ENCODE assay signal across 8 mouse cellular contexts in genomic region chr10:128458719-128459408, GRCm38 (mm10). TPM values are rescaled to one million over a fixed set of nuclear protein-coding genes. Genes with fewer than 3 reads are reported as not detected.
DNase-seq lines count a peak whose midpoint lies in the region; ATAC-seq lines count a peak whose summit lies in the region.

Gene Smarcc2, plus strand, starts transcription at chr10:128459248.

- H3K27me3 ChIP-seq in hindbrain, embryonic 10.5 days (ENCODE audit: insufficient read depth, poor library complexity, severe bottlenecking): peaks cover 29% of the 10 kb centered on the region
- no peaks in the 10 kb centered on the region for H3K27me3 ChIP-seq in lung, embryonic 16.5 days (ENCODE audit: control insufficient read depth, insufficient read depth, low read depth, low read length)

- peak; percentile 19 for DNase-seq in MEL-GATA-1-ER (ENCODE audit: extremely low read depth, low read depth)
- DNase-seq in cerebellum, adult 9-10 months: peak; percentile 82
- DNase-seq in frontal cortex, adult 2 months (ENCODE audit: extremely low spot score in 1 of 2, low spot score in 1 of 2): peak in 1 of 2 experiments; percentile 80
- DNase-seq in hindbrain, embryonic 10.5 days (ENCODE audit: low spot score): peak; percentile 81
- DNase-seq in layer of hippocampus, adult 9-11 months: peak; percentile 79
- peak; percentile 76 for DNase-seq in ovary, adult 18-20 months (ENCODE audit: low spot score)
- DNase-seq in thymus, postnatal 0 days (ENCODE audit: low spot score): peak; percentile 87

- ATAC-seq in lung, embryonic 16.5 days (ENCODE audit: low read depth): peak; percentile 85

- H3K4me3 ChIP-seq in hindbrain, embryonic 10.5 days: peak within 1 kb of the TSS; percentile 95
- H3K4me3 ChIP-seq in lung, embryonic 16.5 days (ENCODE audit: low read length): peak within 1 kb of the TSS; percentile 89

- no peaks in the 10 kb centered on the region for H3K9me3 ChIP-seq in hindbrain, embryonic 10.5 days
- no peaks in the 10 kb centered on the region for H3K9me3 ChIP-seq in lung, embryonic 16.5 days (ENCODE audit: control insufficient read depth, low read length)

- H3K4me1 ChIP-seq in hindbrain, embryonic 10.5 days (replicated peaks): peaks cover 15% of the 10 kb centered on the region
- H3K4me1 ChIP-seq in lung, embryonic 16.5 days (replicated peaks; ENCODE audit: control insufficient read depth, insufficient read depth, low read length): peaks cover 11% of the 10 kb centered on the region

- H3K9ac ChIP-seq in lung, embryonic 16.5 days (ENCODE audit: low read length): peak within 1 kb of the TSS; percentile 95

- H3K27ac ChIP-seq in hindbrain, embryonic 10.5 days: peak within 1 kb of the TSS; percentile 98
- peak within 1 kb of the TSS; percentile 96 for H3K27ac ChIP-seq in lung, embryonic 16.5 days (ENCODE audit: low read length)

- peaks cover 30% of the 10 kb centered on the region for H3K36me3 ChIP-seq in hindbrain, embryonic 10.5 days
- peaks cover 13% of the 10 kb centered on the region for H3K36me3 ChIP-seq in lung, embryonic 16.5 days (ENCODE audit: control insufficient read depth, insufficient read depth, low read length)

- H3K4me2 ChIP-seq in lung, embryonic 16.5 days (ENCODE audit: low read depth, low read length): peak within 1 kb of the TSS; percentile 74

- WGBS in hindbrain, embryonic 10.5 days: under 1% methylated on average over 86 of the region's 86 CpGs
- WGBS in lung, embryonic 16.5 days: 0% methylated on average over 64 of the region's 86 CpGs

RNA-seq across cellular contexts. Expression of gene Smarcc2, which starts in this region (rescaled TPM):
- polyA plus RNA-seq in frontal cortex, adult 2 months (2012; rRNA removed): 219 and 255 TPM in 2 replicates
- 72.2 and 106 TPM in 2 replicates for polyA plus RNA-seq in hindbrain, embryonic 10.5 days (2016; fragmentation: Nextera tagmentation; extraction: Ambion mirVana)
- 71.3 and 76.4 TPM in 2 replicates for polyA plus RNA-seq in lung, embryonic 16.5 days (2015; fragmentation: Nextera tagmentation; extraction: Ambion mirVana)
- polyA plus RNA-seq in thymus, postnatal 0 days (2015; fragmentation: Nextera tagmentation; extraction: Ambion mirVana): 37.2 and 41.7 TPM in 2 replicates
